Mouse (Mus musculus) megakaryocyte, adult 5-6 weeks (primary cell): ENCODE measurements around the gene Slc23a2. TPM values are rescaled to one million over a fixed set of nuclear protein-coding genes. Genes with fewer than 3 reads are reported as not detected.

Source experiments
- ATAC-seq: 2 replicates; pipeline ENCODE4 v1.8.0; 2016; ENCODE audit warnings: mild to moderate bottlenecking, inconsistent platforms; ENCODE audit not compliant: poor library complexity, severe bottlenecking
- total RNA-seq, 2 experiments: library from RNA; stranded (forward) in 1 of 2; stranded (reverse) in 1 of 2; fragments of 153-499, 151-499 nt in 1 of 2; fragments of 221-1000, 200-1000 nt in 1 of 2; gene quantifications; 2 replicates each; pipeline versions ENCODE4 v1.2.3 to v1.2.4; 2015 to 2017

Slc23a2 gene
- total RNA-seq, 2 experiments from 2014 or later = 10.7 to 11.4 TPM

DNA sequence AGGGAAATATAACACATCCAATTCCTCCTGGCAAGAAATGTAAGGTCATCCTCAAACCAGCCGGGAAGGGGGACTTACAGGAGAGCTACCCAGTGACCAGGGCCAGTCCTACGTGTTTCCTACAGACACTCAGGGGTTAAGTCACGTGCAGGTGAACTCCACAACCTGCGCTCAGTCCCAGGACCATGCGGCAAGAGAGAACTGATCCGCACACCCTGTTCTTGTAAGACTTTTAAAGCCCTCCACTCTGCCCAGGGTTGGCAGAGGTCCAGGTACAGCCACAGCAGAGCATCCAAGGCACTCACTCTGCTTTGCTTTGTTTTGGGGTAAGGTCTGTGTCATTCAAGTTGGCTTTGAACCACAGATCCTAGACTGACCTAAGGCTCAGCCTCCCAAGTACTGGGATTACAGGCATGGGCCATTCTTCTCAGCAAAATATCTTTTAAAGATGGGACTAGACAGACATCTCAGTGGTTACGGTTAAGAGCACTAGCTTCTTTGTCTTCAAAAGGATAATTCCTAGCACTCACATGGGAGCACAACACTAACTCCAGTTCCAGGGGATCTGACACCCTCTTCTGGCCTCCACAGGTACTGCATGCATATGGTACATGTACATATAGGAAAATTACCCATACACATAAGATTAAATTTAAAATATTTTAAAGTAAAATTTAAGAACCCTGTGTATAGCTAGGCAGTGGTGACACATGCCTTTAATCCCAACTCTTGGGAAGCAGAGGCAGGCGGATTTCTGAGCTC lies 8.9 kb downstream of the Slc23a2 start:
- no peak for ATAC-seq

DNA sequence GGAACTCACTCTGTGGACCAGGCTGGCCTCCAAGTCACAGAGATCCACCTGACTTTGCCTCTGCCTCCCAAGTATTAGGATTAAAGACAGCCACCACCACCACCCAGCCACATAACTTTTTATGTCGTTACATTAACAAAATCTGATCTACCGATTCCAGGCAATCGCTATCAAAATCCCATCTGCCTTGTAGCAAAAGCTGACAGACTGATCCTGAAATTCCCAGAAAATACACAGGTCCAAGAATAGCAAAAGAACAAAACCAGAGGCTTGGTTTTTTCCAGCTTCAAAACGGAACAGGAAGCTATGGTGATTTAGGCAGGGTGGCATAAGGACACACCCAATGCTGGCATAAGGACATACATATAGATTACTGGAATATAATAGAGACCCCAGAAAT lies 10.2 kb downstream of the Slc23a2 start:
- no peak for ATAC-seq

DNA sequence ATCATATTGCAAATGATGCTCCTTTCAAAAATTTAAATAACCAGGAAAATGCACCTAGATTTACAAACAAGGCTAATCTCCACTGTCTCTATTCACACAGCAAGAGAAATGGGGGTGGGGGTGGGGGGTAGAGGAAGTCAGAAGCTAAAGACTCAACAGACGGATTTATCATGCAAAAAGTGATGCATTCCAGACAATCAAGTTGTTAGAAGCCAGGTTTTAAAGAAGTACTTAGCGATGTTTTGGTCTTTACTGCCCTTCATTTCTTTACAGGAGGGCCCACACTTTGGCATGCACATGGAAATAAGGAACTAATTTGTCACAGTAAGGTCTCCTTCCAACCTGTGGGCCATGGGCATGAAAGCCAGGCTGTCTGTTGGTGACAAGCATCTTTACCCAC lies 11.5 kb downstream of the Slc23a2 start:
- ATAC-seq = no peak

DNA sequence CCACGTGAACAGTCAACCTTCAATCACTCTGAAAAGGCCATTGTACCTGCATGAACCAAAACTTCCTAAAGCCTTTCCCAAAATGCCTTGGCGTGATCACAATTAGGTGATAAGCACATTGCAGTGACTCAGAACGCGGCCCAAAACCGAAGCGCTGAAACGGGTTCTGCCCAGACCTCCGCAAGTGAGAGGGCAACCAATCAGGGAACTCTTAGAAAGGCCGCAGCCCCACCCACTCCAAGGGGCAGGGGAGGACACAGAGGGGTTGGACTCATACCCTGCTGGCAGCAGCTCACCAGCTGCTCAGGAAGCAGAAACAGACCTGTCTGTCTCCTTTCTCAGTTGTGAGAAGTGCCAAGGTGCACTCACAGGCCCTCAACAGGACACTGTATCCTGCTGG lies 13.6 kb downstream of the Slc23a2 start:
- peak; percentile 98 for ATAC-seq

DNA sequence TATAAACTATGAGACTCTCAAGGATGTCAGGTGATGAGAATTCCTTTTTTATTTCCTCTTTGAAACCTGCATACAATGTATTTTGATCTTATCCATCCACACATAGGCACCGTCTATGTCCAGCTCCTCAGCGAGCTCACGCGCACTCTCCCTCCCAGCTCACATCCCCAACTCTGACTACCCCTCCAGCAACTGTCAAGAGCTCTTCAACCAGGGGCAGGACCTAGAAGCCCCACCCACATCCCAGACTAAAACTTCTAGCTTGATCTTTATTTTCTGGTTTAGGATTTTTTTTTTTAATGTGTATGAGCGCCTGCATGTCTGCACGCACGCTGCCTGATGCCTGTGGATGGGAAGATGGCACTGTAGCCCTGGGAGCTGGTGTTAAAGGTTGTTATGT lies 14.9 kb downstream of the Slc23a2 start:
- no peak for ATAC-seq

DNA sequence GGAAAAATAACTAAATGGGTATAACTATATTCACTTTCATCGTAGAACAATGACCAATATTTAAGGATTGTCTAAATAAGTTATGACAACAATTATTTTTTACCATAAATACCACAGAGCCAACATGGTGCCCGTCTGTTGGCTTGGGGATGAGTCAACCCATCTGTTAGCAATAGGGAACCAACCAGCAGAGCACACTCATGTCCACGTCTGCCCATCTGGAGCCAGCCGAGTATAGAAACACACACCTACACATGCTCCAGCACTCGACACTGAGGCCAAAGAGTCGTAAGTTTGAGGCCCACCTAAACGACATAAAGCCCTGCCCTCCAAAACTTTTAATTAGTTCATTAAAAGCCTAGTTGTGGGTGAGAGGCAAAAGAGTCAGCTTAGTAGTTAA lies 15.7 kb downstream of the Slc23a2 start:
- no peak for ATAC-seq

DNA sequence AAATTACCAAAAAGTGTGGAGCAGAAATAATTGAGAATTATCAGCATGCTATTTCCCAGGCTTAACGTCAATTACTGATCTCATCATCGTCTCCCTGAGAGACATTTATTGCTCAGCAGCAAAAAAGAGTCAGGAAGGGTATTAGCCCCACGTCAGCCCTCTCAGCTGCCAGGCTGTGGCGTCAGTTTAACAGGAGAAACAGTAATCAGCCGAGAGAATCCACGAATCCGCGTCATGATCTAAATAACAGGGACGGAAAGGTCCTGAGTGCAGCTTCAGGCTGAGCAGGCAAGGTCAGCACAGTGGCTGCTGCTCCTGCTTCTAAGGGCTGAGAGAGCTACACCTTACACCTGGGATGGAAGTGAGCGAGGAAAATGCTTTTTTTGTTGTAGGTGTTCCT lies 17.0 kb downstream of the Slc23a2 start:
- no peak for ATAC-seq

DNA sequence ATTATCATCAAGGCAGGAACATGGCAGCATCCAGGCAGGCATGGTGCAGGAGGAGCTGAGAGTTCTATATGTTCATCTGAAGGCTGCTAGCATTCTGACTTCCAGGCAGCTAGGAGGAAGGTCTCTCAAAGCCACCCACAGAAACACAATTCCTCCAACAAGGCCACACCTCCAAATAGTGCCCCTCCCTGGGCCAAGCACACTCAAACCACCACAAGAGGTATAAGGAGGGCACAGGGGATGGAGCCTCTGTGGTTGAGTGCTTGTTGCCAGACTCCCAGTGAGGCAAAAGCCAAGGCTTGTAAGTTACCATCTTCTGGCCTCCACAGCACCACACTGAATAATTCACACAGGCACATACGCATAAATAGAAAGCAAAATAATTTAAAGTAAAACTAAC lies 18.6 kb downstream of the Slc23a2 start:
- ATAC-seq = no peak

DNA sequence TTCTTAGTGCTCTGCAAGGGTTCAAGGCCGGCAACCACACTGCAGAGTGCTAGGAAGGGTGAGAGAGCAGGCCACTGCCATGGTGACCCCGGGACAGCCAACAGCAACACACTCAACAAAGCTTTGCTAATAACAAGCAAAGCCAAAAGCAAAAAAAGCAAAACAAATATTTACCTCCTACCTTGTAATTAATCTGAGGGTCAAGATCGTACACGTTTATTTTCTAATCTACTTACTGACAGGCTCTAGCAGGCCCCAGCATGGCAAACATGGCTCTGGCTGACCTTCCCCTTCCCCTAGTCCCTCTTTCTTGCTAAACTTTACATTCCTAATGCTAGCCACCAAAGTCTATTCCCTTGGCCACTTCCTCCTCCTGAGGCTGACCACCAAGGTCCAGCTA lies 21.8 kb downstream of the Slc23a2 start:
- no peak for ATAC-seq

DNA sequence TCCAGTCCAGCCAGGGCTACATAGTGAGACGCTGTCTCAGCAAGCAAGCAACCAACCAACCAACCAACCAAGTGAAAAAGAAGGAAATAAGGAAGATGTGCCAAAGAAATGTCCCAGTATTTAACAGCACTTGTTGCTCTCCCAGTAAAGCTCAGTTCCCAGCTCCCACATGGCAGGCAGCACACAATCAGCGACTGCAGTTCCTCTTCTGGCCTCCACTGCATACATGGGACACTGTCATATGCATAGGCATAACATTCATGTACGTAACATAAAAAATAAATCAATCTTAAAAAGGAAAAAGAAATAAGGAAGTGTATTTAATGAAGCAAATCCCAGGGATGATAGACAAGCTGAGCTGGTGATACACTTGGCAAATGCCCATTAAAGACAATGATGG lies 23.9 kb downstream of the Slc23a2 start:
- ATAC-seq = 0 out of 2 replicates have a peak, but pooled peaks have one; percentile 23

DNA sequence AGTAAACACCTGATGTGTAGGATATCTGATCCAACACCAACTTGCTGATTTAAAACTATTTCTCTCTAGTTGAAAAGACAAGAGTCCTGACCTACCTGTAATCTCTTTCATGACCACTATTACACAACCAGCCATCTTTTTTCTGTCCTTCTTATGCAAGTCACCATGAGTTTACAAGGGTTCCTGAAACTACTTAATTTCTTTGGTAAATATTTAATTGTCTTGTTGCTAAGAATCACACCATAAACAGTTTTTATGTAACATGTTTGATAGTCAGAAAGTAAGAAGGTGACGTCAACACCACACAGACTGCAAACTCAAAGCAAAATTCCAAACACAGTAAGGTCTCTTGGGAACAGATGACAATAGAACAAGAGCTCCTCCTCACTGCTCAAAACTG lies 26.3 kb downstream of the Slc23a2 start:
- 0 out of 2 replicates have a peak, but pooled peaks have one; percentile 36 for ATAC-seq

DNA sequence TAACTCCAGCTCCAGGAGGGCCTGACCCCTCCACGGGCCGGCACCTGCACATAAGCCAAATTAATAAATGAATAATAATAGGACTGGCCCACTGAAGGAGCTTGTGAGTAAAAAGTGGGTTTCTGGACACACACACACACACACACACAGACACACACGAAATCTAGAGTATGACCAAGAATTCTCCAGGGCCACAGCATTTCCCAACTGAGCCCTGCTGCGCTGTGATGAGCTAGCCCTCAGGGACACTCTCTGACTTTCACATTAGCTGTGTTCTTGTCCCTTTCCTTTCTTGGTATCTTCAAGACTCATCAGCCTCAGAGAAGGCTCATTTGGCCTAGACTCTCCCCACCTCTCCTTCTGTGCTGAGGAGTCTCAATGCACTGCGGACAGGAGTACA lies 29.0 kb downstream of the Slc23a2 start:
- no peak for ATAC-seq

DNA sequence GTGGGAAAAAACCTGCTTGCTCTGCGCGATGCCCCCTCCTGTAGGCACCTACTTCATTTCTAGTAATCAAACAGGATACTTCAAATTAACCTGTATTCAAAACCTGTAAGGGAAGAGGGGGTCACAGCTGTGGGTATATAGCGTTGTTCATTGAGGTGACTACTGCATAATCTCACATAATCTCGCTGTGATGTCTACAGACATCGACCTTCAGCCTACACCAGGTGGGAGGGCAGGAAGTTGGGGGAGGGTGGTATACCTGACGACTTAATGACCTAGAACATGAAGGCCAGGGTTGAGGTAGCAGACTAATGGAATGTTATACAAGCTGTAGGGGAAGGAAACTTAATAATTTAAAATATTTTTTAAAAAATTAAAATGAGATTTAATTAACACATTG lies 29.6 kb downstream of the Slc23a2 start:
- ATAC-seq = no peak

DNA sequence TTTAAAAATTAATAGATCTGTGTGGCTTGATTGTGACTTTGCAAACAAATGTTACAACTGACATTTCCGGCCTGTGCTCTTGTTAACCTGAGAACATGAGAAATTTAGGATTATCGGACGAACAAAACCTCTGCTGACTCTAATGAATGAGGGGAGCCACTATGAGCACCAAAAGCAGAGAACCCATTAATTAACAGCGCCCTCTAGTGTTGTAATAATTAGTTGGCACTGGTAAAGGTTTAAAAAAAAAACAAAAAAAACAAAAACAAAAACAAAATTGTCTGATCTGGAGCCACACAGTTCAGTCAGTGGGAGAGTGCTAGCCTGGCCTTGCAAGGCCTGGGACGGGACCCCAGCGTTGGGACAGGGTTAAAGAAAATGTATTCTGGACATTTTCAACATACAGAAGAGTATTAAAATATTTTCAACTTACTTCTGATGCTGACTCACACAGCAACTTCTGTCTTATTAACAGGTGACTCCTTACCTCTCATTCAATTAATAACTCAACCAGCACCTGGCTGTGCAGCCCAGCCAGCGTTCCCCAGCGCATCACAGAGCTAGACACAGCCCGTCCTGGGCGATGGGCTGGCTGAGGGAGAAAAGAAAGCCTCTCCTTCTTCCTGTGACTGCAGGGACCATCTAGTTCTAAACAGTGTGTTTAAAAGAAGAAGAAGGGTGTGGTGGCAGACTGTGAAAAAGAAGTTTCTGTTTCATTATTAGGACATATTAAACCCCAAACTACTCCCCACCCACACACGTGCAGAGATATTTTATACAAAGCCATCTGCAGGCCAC lies 30.7 kb downstream of the Slc23a2 start:
- ATAC-seq = peak; percentile 55

DNA sequence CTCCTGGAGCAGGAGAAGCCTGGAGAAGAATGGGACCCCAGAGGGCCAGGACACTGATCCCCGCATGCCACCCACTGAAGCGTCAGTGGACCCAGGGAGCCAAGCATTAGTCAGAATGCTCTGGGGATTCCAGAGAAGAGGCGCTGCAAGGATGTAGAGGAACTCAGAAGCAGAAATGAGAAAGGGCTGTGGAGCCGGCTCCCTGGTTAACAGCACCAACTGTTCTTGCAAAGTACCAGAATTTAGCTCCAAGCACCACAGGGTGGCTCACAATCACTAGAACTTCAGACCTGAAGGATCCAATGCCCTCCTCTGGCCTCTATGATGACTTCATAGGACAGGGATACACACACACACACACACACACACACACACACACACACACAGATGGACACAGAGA lies 32.6 kb downstream of the Slc23a2 start:
- no peak for ATAC-seq

DNA sequence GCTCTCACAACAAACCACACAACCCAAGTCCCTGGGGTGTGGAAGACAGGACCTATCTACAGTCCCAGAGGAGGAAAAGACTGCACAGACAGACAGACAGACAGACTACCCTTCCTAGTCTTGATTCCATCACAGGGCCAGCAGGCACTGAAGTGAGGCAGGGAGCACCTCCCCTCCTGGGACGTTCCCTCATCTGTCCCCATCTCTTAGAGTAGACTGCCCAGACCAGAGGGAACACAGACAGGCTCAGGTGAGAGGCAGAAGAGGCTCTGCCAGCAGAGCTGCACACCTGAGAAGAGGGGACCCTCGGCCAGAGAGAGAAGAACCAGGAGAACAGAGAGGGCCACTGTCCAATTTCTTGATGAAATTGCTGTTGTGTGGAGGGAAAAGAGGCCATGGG lies 33.0 kb downstream of the Slc23a2 start:
- no peak for ATAC-seq

DNA sequence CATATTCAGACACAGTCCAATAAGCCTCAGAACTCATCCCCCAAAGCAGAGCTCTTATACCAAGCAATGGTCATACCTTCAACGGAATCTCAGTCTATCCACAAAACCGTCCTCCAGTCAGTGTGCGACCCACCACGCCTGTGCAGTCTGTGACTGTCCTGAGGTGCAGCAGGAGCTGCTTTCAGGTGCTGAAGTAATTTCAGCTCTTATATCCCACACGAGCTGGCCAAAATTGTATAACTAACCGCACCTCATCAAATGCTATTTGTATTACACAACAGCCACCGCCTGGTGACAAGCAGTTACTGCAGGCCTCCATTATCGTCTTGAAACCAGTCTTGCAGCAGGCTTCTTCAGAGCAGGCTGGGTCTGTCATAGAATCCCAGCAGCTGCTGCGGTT lies 33.6 kb downstream of the Slc23a2 start:
- ATAC-seq = peak; percentile 72

DNA sequence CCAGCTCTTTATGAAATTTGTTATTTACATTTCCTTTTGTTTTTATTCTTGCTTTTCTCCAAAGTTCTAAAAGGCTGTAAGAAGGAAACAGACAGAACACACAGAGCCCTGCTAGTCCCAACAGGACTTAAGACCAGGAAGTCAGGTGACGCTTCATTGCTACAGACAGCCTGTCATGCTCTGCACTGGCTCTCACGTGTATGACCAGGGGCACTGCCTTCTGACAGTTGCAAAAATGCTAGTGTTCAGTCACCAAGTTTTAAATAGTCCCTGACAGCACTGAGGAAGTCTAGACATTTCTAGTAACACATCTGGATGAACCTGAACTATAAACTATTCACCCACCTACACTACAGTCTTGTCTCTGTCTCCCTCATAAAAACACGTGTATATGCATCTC lies 34.2 kb downstream of the Slc23a2 start:
- peak; percentile 69 for ATAC-seq

DNA sequence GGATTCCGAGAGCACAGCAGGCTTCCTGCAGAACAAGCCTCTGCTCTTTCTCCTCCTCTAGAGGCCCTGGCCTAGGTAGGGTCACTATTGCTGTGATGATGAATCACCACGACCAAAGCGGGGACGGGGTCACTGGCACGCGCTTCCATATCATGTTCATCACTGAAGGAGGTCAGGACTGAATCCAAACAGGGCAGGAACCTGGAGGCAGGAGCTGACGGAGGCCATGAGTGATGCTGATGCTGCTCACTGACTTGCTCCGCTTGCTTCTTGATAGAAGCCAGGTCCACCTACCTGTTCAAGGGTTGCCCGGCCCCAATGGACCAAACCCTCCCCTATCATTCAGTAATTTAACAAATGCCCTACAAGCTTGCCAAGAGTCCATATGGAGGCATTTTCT lies 35.9 kb downstream of the Slc23a2 start:
- ATAC-seq = no peak

DNA sequence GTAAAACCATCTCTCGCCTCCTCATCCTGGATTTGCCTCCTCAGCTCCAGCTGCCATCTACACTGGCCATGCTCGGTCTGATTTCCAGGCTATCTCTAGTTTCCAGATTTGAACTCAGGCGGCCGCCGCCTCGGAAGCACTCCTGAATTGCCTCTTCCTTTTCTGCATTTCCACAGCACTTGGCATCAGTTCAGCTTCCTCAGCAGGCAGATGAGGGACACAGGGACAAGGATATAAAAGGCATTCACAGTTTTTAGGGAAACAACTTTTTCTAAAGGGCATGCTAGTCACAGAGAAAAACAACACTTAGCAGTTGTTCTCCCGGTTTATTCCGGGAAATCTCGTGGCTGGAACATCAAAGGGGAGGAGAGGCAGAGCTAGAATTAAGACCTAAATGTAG lies 37.3 kb downstream of the Slc23a2 start:
- ATAC-seq = no peak

DNA sequence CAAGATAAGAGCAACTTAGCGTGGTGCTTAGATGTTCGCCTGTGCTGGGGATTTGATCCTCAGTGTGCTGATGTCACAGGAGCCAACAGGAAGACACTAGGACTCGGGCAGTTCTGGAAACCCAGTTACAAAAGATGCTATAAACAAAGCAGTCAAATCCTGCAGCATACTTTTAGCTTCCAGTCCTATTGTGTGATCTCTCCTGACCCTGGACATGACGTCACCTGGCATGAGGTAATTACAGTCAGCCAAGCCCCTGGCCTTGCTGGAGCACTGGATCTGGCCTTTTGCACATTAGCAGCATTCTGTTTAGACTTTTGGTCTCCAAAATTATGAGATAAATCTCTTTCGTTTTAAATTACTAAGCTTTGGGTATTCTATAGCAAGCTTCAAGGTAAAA lies 38.8 kb downstream of the Slc23a2 start:
- ATAC-seq = no peak

DNA sequence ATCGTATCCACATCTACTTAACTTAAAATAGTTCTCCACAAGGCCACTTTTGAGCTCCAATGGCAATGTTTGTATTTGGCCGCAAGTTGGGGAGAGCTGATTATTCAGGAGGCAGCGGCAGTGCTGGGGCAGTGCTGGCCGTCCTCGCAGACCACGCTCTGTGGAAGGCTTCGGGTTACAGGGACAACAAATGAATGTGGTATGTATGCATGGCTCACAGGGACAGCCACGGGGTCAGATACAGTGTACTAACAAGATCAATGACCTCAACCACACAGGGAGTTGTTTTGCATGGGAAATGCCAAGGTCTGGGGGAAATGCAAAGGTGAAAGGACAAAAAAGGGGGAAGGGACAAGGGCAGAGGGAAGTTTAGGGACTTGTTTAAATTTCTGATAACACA lies 41.6 kb downstream of the Slc23a2 start:
- ATAC-seq = peak; percentile 25
